Mouse (Mus musculus): ENCODE data around the gene Bmp10. TPM values are rescaled to one million over a fixed set of nuclear protein-coding genes. Genes with fewer than 3 reads are reported as not detected.

Gene Bmp10
- polyA plus RNA-seq, 1 experiment: not detected

DNA sequence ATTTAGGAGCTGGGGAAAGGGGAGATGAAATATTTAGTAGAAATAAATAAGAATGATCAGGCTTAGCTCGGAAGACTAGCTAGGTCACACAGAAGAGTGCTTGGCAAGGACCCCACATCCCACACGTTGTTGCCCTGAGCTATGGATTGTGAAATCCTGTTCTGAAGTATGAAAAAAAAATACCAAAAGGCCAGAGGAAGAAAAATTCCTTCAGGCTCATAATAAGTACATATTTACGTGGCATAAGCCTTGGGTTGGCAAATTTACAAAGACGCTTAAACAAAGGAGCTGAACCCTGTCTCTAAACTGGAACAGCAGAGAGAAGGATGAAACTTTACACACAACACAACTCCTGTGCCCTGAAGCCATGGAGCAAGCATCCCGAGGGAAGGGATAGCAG, 56.0 kb downstream of the Bmp10 start:
- H3K79me2 ChIP-seq (ENCODE audit: control insufficient read depth, insufficient read depth): no peaks in the 10 kb centered on the region
- H3ac ChIP-seq (ENCODE audit: control insufficient read depth, insufficient read length, low read depth): no peak overlapping the region
- no peaks in the 10 kb centered on the region for H3K36me3 ChIP-seq (ENCODE audit: control insufficient read depth, insufficient read depth)
- TF ChIP-seq CTCF (IDR thresholded peaks at IDR 0.05; ENCODE audit: control insufficient read depth, insufficient read depth, insufficient read length): no peak
- TF ChIP-seq MAX (IDR thresholded peaks at IDR 0.05): no peak
- TF ChIP-seq MYOG (IDR thresholded peaks at IDR 0.05; ENCODE audit: control insufficient read depth, extremely low read depth, insufficient read length): no peak
- no peak for TF ChIP-seq FOSL1 (IDR thresholded peaks at IDR 0.05; ENCODE audit: insufficient read depth, low read length, poor library complexity, severe bottlenecking)
- TF ChIP-seq CEBPB (IDR thresholded peaks at IDR 0.05; ENCODE audit: low read depth): no peak
- no peak for TF ChIP-seq MYOD1 (IDR thresholded peaks at IDR 0.05; ENCODE audit: control insufficient read depth, insufficient read length, low read depth)
- TF ChIP-seq USF1 (IDR thresholded peaks at IDR 0.05; ENCODE audit: low read depth): no peak
- no peak overlapping the region for H3K4me3 ChIP-seq (ENCODE audit: insufficient read depth, poor library complexity, severe bottlenecking)
- no peaks in the 10 kb centered on the region for H3K79me3 ChIP-seq (ENCODE audit: low read depth)
- peaks cover 38% of the 10 kb centered on the region for H3K27me3 ChIP-seq (ENCODE audit: control insufficient read depth, insufficient read depth, insufficient read length)

Other genes with a start within 250 kb of the Bmp10 start
- gene Antxr1, start 93.2 kb upstream of the Bmp10 start, polyA plus RNA-seq (2012; fragmentation: generic; extraction: Trizol): 12.5 TPM
- not detected for gene Gkn1, start 78.1 kb upstream of the Bmp10 start, polyA plus RNA-seq (2012; fragmentation: generic; extraction: Trizol)
- gene Gkn2, start 55.6 kb upstream of the Bmp10 start, polyA plus RNA-seq (2012; fragmentation: generic; extraction: Trizol): not detected
- gene Gkn3, start 40.1 kb upstream of the Bmp10 start, polyA plus RNA-seq (2012; fragmentation: generic; extraction: Trizol): not detected
- gene Arhgap25, start 104.3 kb downstream of the Bmp10 start, polyA plus RNA-seq (2012; fragmentation: generic; extraction: Trizol): not detected
- gene Prokr1, start 161.7 kb downstream of the Bmp10 start, polyA plus RNA-seq (2012; fragmentation: generic; extraction: Trizol): 0.36 TPM
- gene Aplf, start 243.2 kb downstream of the Bmp10 start, polyA plus RNA-seq (2012; fragmentation: generic; extraction: Trizol): 5.8 TPM

Measured in C2C12 (cell line).